Mouse (Mus musculus) forebrain, embryonic 14.5 days (tissue): Measurements from ENCODE around the gene Mapk1ip1l. TPM values are rescaled to one million over a fixed set of nuclear protein-coding genes. Genes with fewer than 3 reads are reported as not detected.

ENCODE experiments used
- ATAC-seq: fragments of 200-750 bp; cut with Nextera tagmentation; 2 replicates; pipeline ENCODE4 v1.8.0; 2017; ENCODE audit warnings: mild to moderate bottlenecking, moderate library complexity
- DNase-seq: peaks from one replicate; pipeline ENCODE4 v3.0.0-alpha.2; 2015; ENCODE audit warnings: low spot score
- H3K27ac ChIP-seq: fragments of 300-500 bp; sonication (generic); 2 replicates; pipeline ENCODE4 v1.5.1; 2014; ENCODE audit warnings: low read depth, mild to moderate bottlenecking, control low read depth, low read length, moderate library complexity
- H3K27me3 ChIP-seq: fragments of 300-500 bp; sonication (generic); replicated peaks from 2 replicates; pipeline ENCODE4 v1.6.1; 2014; ENCODE audit warnings: low read length, control low read depth, mixed read lengths; ENCODE audit not compliant: control insufficient read depth, insufficient read depth
- H3K36me3 ChIP-seq: fragments of 300-500 bp; sonication (generic); 2 replicates; pipeline ENCODE4 v1.6.1; 2014; ENCODE audit warnings: low read length, control low read depth; ENCODE audit not compliant: control insufficient read depth, insufficient read depth
- H3K4me1 ChIP-seq: fragments of 300-500 bp; sonication (generic); 2 replicates; pipeline ENCODE4 v1.6.1; 2014; ENCODE audit warnings: antibody characterized with exemption, low read length, control low read depth; ENCODE audit not compliant: control insufficient read depth, insufficient read depth
- H3K4me2 ChIP-seq: fragments of 300-500 bp; sonication (generic); 2 replicates; pipeline ENCODE4 v1.6.1; 2014; ENCODE audit warnings: mild to moderate bottlenecking, control low read depth, low read length
- H3K4me3 ChIP-seq: fragments of 300-500 bp; sonication (generic); 2 replicates; pipeline ENCODE4 v1.5.1; 2014; ENCODE audit warnings: low read depth, low read length, control low read depth
- H3K9ac ChIP-seq: fragments of 300-500 bp; sonication (generic); 2 replicates; pipeline ENCODE4 v1.6.1; 2014; ENCODE audit warnings: mild to moderate bottlenecking, low read length, control low read depth, moderate library complexity
- H3K9me3 ChIP-seq: fragments of 300-500 bp; sonication (generic); replicated peaks from 2 replicates; pipeline ENCODE4 v1.6.1; 2016; ENCODE audit warnings: low read length, control low read depth, mixed read lengths; ENCODE audit not compliant: control insufficient read depth
- WGBS: fragments of 180-500 bp; shearing (Covaris S2); extraction: QIAGEN DNeasy Blood & Tissue Kit; methylation state at CpG from one replicate; pipeline ENCODE4 v1.1.7; 2014; 5-methylcytosine and 5-hydroxymethylcytosine counted together
- polyA plus RNA-seq: library from polyadenylated mRNA; unstranded; fragments of >200 nt; fragmentation: Nextera tagmentation; extraction: Ambion mirVana; gene quantifications from 2 replicates; pipeline ENCODE4 v1.2.1, GENCODE M21; 2014

Gene Mapk1ip1l
- polyA plus RNA-seq, 1 experiment from 2014 or later: 49.0 TPM

DNA sequence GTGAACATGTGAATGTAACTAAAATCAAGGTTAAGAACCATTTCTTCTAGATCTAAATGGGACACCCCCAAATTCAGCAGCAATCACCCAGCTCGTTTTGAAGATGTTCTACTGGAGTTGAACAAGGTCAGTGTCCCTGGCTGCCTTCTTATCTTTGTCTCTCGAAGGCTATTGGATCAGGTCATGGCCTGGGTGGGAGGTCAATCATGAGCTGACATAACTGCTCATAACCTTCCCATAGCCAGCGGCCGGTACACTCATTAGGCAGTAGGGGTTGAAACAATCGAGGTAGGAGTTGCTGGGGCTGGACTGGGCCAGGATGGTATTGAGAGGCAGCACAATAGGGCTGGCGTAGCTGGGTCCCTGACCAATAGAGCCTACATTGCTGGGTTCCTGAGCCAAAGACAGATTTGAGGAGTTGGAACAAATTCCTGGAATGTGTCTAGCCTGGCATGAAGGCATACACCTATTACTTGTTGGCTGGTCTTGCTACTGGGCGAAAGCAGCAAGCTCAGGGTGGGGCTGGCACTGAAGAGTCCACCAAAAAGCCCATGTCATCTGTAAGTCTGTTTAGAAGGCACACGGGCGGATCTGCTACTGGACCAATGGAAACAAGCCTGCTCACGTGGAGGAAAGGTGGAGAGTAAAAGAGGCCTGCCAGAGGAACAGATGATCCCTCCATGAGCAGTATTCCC is 42.3 kb downstream of the Mapk1ip1l start:
- Histone ChIP-seq H3K4me3 (no peak overlapping the region), H3K4me2 (no peak overlapping the region), H3K9ac (no peak overlapping the region), H3K36me3 (no peaks in the 10 kb centered on the region), H3K27me3 (no peaks in the 10 kb centered on the region), H3K27ac (no peak overlapping the region), H3K4me1 (no peaks in the 10 kb centered on the region), H3K9me3 (no peaks in the 10 kb centered on the region)
- DNase-seq (no peak), ATAC-seq (no peak)
- WGBS: 82% methylated on average over 10 of the region's 10 CpGs

DNA sequence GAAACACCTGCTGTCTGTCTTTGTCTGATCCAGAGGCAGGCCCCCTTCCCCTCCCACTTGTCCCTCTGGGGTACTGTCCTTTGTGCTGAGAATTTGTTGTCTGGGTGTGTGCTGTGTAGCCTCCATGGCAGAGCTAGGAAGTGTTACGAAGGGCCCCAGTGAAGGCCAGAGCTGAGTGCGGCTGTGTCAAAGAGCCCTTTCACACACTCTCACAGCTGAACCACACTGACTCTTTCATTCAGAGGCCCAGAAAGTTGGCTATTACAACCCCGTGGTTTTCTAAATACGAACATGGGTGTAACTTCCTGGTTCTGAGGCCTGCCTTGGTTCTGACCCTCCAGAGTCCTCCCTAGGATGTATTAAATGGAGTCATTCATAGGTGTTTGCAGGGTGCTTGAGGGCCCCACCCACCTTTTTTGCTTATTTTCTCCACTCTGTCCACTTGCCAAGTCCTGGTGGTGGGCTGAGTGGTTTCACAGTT is 43.8 kb downstream of the Mapk1ip1l start:
- no peak for DNase-seq
- no peaks in the 10 kb centered on the region for H3K4me1 ChIP-seq

DNA sequence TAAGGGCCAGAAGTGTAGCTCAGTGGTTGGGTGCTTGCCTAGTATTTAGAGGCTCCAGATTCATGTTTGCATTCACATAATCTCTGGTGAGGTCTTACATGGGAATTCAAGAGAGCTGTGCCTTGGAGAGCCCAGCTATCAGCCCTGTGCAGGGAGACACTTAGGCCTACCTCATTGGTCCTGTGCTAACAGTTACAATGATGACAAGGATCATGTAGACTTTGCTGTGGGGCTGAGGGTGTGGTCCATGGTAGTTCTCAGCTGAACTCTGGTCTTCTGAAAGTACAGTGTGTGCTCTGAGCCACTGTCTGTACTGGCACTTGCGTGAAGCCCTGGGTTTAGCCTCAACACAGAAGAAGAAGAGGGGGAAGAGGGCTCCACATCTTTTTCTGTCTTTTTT is 48.6 kb downstream of the Mapk1ip1l start:
- H3K36me3 ChIP-seq: no peaks in the 10 kb centered on the region
- no peaks in the 10 kb centered on the region for H3K9me3 ChIP-seq
- no peak overlapping the region for H3K9ac ChIP-seq
- H3K27ac ChIP-seq: no peak overlapping the region
- no peaks in the 10 kb centered on the region for H3K4me1 ChIP-seq
- 90% methylated on average over 1 of the region's 1 CpGs for WGBS
- H3K4me2 ChIP-seq: no peak overlapping the region
- no peak for ATAC-seq
- H3K27me3 ChIP-seq: no peaks in the 10 kb centered on the region
- DNase-seq: no peak
- H3K4me3 ChIP-seq: no peak overlapping the region

More for the DNA sequence above, 43.8 kb downstream of the Mapk1ip1l start:
- no peak overlapping the region for H3K4me3 ChIP-seq
- 42% methylated on average over 4 of the region's 4 CpGs for WGBS
- no peak for ATAC-seq
- H3K9ac ChIP-seq: no peak overlapping the region
- H3K27me3 ChIP-seq: no peaks in the 10 kb centered on the region
- no peak overlapping the region for H3K4me2 ChIP-seq
- no peak overlapping the region for H3K27ac ChIP-seq
- H3K36me3 ChIP-seq: no peaks in the 10 kb centered on the region
- H3K9me3 ChIP-seq: no peaks in the 10 kb centered on the region

DNA sequence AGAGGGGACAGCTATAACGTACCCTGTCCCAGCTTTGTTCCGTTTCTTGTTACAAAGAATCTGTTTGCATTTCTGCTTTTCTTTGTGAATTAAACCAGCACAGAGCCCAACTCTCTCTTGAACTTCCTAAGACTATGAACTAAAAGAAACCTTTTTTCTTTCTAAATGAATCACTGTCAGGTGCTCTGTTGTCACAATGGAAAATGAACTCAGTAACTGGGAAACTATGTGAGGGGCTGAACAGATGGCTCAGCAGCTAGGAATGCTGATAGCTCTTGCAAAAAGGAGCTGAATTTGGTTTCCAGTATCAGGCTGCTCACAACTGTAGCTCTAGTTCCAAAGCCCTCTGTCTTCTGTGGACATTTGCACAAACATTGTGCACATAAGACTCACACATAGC is 52.9 kb downstream of the Mapk1ip1l start:
- no peaks in the 10 kb centered on the region for H3K27me3 ChIP-seq
- H3K9ac ChIP-seq: no peak overlapping the region
- ATAC-seq (no peak), DNase-seq (no peak)
- no peaks in the 10 kb centered on the region for H3K4me1 ChIP-seq
- H3K27ac ChIP-seq: no peak overlapping the region
- no peaks in the 10 kb centered on the region for H3K9me3 ChIP-seq
- no peak overlapping the region for H3K4me2 ChIP-seq
- H3K36me3 ChIP-seq: no peaks in the 10 kb centered on the region
- H3K4me3 ChIP-seq: no peak overlapping the region
- WGBS: 82% methylated on average over 2 of the region's 2 CpGs

DNA sequence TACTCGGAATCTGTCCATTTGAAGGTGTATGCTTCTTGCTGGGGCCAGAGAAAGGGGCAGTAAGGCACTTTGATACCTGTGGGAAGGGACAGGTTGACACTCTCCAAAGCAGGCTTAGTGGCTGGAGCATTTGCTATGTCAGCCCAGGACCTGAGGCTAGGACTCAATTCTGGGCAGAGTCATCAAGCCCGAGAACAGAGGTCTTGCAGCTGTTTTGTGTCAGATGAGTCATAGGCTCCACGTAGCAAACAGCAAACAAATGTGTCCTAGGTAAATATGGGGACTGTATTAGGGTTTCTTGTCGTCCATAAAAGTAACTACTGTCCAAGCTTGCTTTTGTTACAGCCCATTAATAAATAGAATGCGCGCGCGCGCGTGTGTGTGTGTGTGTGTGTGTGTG is 54.2 kb downstream of the Mapk1ip1l start:
- Histone ChIP-seq H3K36me3 (no peaks in the 10 kb centered on the region), H3K9ac (no peak overlapping the region), H3K4me1 (no peaks in the 10 kb centered on the region), H3K27me3 (no peaks in the 10 kb centered on the region), H3K4me2 (no peak overlapping the region), H3K27ac (no peak overlapping the region), H3K9me3 (no peaks in the 10 kb centered on the region), H3K4me3 (no peak overlapping the region)
- no peak for DNase-seq
- WGBS: 89% methylated on average over 10 of the region's 10 CpGs
- no peak for ATAC-seq

DNA sequence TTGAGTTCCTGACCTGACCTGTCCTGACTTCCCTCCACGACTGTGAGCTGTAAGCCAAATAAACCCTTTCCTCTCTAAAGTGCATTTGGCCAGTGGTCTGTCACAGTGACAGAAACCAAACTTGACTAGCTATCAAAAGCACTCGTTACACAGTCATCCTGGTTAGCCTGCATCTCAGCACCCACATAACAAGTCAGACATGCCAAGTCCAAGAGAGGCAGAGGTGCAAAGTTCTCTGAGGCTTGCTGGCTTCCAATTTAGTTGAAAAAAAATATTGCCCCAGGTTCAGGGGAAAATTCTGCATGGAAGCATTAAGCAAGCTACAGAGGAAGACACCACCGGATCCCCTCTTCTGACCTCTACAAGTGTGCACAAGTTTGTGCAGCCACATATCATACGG is 55.2 kb downstream of the Mapk1ip1l start:
- H3K4me2 ChIP-seq: no peak overlapping the region

DNA sequence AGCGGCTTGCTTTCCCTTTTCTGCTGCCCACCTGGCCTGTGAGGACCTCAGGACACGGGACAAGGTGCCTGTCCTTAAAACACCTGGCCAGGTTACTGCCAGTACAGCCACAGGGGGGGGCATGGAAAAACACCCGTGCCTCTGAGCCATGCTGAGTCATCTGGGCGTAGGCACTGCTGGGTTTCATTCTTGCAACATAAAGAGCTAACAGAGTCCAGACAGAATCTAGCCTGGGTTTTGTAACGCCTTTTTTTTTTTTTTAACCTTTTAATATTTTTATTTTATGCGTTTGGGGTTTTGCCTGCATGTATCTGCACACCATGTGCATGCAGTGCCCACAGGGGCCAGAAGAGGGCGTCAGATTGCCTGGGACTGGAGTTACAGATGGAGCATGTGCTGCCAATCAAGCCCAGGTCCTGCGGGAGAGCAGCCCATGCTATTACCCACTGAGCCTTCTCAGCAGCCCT is 56.1 kb downstream of the Mapk1ip1l start:
- Histone ChIP-seq H3K9ac (no peak overlapping the region), H3K4me2 (no peak overlapping the region), H3K36me3 (no peaks in the 10 kb centered on the region), H3K27me3 (no peaks in the 10 kb centered on the region), H3K4me1 (no peaks in the 10 kb centered on the region), H3K27ac (no peak overlapping the region), H3K9me3 (no peaks in the 10 kb centered on the region), H3K4me3 (no peak overlapping the region)
- no peak for DNase-seq
- no peak for ATAC-seq
- 69% methylated on average over 8 of the region's 8 CpGs for WGBS

More for the DNA sequence above, 55.2 kb downstream of the Mapk1ip1l start:
- DNase-seq (no peak), ATAC-seq (no peak)
- Histone ChIP-seq H3K9me3 (no peaks in the 10 kb centered on the region), H3K4me1 (no peaks in the 10 kb centered on the region), H3K27me3 (no peaks in the 10 kb centered on the region), H3K9ac (no peak overlapping the region), H3K36me3 (no peaks in the 10 kb centered on the region), H3K27ac (no peak overlapping the region), H3K4me3 (no peak overlapping the region)
- 91% methylated on average over 4 of the region's 4 CpGs for WGBS

DNA sequence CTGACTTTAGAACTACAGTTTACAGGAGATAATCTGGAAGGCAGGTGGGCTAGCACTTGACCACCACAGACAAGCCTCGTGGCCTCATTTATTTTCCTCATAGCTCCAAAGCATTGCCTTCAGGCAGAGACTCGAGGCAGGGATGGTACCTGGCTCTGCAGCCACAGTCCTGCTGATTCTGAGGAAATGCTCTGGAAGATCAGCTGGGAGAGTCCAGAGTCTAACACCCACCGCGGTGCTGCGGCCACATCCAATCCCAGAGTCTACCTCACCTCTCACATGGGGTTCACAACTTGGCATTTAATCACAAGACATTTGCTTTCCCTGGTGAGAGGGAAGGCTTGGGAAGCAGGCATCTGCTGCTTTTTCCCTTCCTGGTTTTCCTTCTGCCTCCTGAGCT is 56.9 kb downstream of the Mapk1ip1l start:
- no peak overlapping the region for H3K9ac ChIP-seq
- H3K27me3 ChIP-seq: no peaks in the 10 kb centered on the region
- WGBS: 82% methylated on average over 5 of the region's 5 CpGs
- no peaks in the 10 kb centered on the region for H3K4me1 ChIP-seq
- no peaks in the 10 kb centered on the region for H3K36me3 ChIP-seq
- no peak overlapping the region for H3K27ac ChIP-seq
- no peak for ATAC-seq
- no peak overlapping the region for H3K4me3 ChIP-seq
- no peaks in the 10 kb centered on the region for H3K9me3 ChIP-seq
- no peak overlapping the region for H3K4me2 ChIP-seq
- DNase-seq: no peak

DNA sequence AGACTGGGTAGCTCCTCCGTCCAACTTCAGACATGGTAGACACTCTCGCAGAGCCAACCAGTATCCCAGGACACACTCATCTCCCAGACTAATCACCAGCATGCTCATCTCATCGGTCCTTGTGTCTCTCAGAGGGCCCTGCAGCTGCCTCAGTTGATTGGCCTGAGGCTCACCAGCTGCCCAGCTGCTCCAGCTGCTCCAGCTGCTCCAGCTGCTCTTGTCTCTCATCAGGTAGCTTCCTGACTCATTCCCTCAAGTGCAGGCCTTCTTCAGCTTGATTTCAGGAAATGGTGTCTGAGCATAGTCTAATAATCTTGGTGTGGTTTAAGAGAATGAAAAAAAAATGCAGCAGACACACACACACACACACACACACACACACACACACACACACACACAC is 58.6 kb downstream of the Mapk1ip1l start:
- WGBS: 83% methylated on average over 3 of the region's 3 CpGs
- Histone ChIP-seq H3K9me3 (no peaks in the 10 kb centered on the region), H3K27ac (no peak overlapping the region), H3K4me1 (no peaks in the 10 kb centered on the region), H3K36me3 (no peaks in the 10 kb centered on the region), H3K27me3 (no peaks in the 10 kb centered on the region), H3K4me2 (no peak overlapping the region), H3K4me3 (no peak overlapping the region), H3K9ac (no peak overlapping the region)
- ATAC-seq (no peak), DNase-seq (no peak)
